Mouse (Mus musculus) liver, embryonic 14.5 days (tissue): ENCODE measurements at regions not wholly inside any gene's neighbourhood (a gene's known extent, or its start where the extent isn't known, plus 50 kb on each side); places are given as distances from the start of the nearest gene placed in this dataset.

ENCODE experiments used
- CTCF ChIP-seq: IDR thresholded peaks from 2 replicates; pipeline ENCODE4 v1.5.1; 2016; ENCODE audit warnings: antibody characterized with exemption, low read depth, control low read depth
- EP300 ChIP-seq: IDR thresholded peaks from 2 replicates; pipeline ENCODE4 v1.6.1; 2016; ENCODE audit warnings: antibody characterized with exemption, low read depth

- no peak for TF ChIP-seq CTCF
- TF ChIP-seq EP300: no peak
Observed at GRCm38 (mm10) chr8:35110286-35110685, 655.3 kb upstream of the Gm19410 start.
